Comparison of ENCODE assay signal across 15 mouse cellular contexts in genomic region chr16:10465011-10465681, GRCm38 (mm10). TPM values are rescaled to one million over a fixed set of nuclear protein-coding genes. Genes with fewer than 3 reads are reported as not detected.
DNase-seq lines count a peak whose midpoint lies in the region; ATAC-seq and TF ChIP-seq lines count a peak whose summit lies in the region.
"Had no signal": no experiment of that assay in that cellular context is flagged by ENCODE, and none has a peak within 500 bp of the region (broad histone marks: within the 10 kb centered on the region; RNA-seq: fewer than 3 reads in every experiment).

No protein-coding gene starts in this region.

- no peak overlapping the region for H3K27ac ChIP-seq in lung, embryonic 16.5 days (ENCODE audit: low read length)
- H3K27ac ChIP-seq in intestine, embryonic 16.5 days (ENCODE audit: low read length): no peak overlapping the region
- H3K27ac ChIP-seq: heart, embryonic 10.5 days had no signal

- no peak overlapping the region for H3K9ac ChIP-seq in lung, embryonic 16.5 days (ENCODE audit: low read length)
- H3K9ac ChIP-seq in intestine, embryonic 16.5 days (ENCODE audit: low read depth, low read length): no peak overlapping the region

- H3K36me3 ChIP-seq in lung, embryonic 16.5 days (ENCODE audit: control insufficient read depth, insufficient read depth, low read length): no peaks in the 10 kb centered on the region
- H3K36me3 ChIP-seq in intestine, embryonic 16.5 days (ENCODE audit: control insufficient read depth, insufficient read depth, low read length): no peaks in the 10 kb centered on the region
- H3K36me3 ChIP-seq: heart, embryonic 10.5 days had no signal

- no peak for TF ChIP-seq CTCF in lung, adult 2 months (IDR thresholded peaks at IDR 0.05; ENCODE audit: insufficient read depth, low read length)

- no peaks in the 10 kb centered on the region for H3K27me3 ChIP-seq in lung, embryonic 16.5 days (ENCODE audit: control insufficient read depth, insufficient read depth, low read depth, low read length)
- no peaks in the 10 kb centered on the region for H3K27me3 ChIP-seq in intestine, embryonic 16.5 days (replicated peaks; ENCODE audit: control insufficient read depth, insufficient read depth, low read length)

- H3K4me2 ChIP-seq in lung, embryonic 16.5 days (ENCODE audit: low read depth, low read length): no peak overlapping the region
- no peak overlapping the region for H3K4me2 ChIP-seq in intestine, embryonic 16.5 days (ENCODE audit: low read depth, low read length)

- H3K4me3 ChIP-seq in lung, embryonic 16.5 days (ENCODE audit: low read length): no peak overlapping the region
- no peak overlapping the region for H3K4me3 ChIP-seq in lung, adult 2 months (replicated peaks; ENCODE audit: extremely low read depth, low read depth, low read length)
- no peak overlapping the region for H3K4me3 ChIP-seq in intestine, embryonic 16.5 days (ENCODE audit: low read length)
- H3K4me3 ChIP-seq: heart, embryonic 10.5 days had no signal

- no peaks in the 10 kb centered on the region for H3K9me3 ChIP-seq in lung, embryonic 16.5 days (ENCODE audit: control insufficient read depth, low read length)
- no peaks in the 10 kb centered on the region for H3K9me3 ChIP-seq in intestine, embryonic 16.5 days (ENCODE audit: control insufficient read depth, low read length)
- H3K9me3 ChIP-seq: heart, embryonic 10.5 days had no signal

- ATAC-seq in lung, embryonic 16.5 days (ENCODE audit: low read depth): peak; percentile 47; the same call in 1 of the 2 replicates
- ATAC-seq in intestine, embryonic 16.5 days: peak; percentile 96
- no peak for ATAC-seq in erythroblast, adult 5-6 weeks (replicated peaks; ENCODE audit: low FRiP score, poor library complexity, severe bottlenecking)
- ATAC-seq: activated CD4-positive, CD25-positive, alpha-beta regulatory T cell, adult 4 months had no signal

- no peak for TF ChIP-seq POLR2A in lung, adult 2 months (IDR thresholded peaks at IDR 0.05; ENCODE audit: borderline replicate concordance, extremely low read depth, low read depth, low read length)

- no peaks in the 10 kb centered on the region for H3K4me1 ChIP-seq in lung, embryonic 16.5 days (replicated peaks; ENCODE audit: control insufficient read depth, insufficient read depth, low read length)
- H3K4me1 ChIP-seq in lung, adult 2 months (ENCODE audit: control insufficient read depth, insufficient read depth, low read length): no peaks in the 10 kb centered on the region
- H3K4me1 ChIP-seq in intestine, embryonic 16.5 days (ENCODE audit: control insufficient read depth, insufficient read depth, low read length): 0 out of 2 replicates have a peak, but pooled peaks cover 3% of the 10 kb centered on the region
- H3K4me1 ChIP-seq: heart, embryonic 10.5 days had no signal

- no peak for DNase-seq in lung, adult 2 months
- peak; percentile 58 for DNase-seq in kidney, postnatal 14 days
- no peak for DNase-seq in right cerebral cortex, postnatal 36 days (ENCODE audit: low spot score in 2 of 2)
- no peak for DNase-seq in cerebellum, adult 11 months
- DNase-seq: cerebellum, adult 9-10 months; layer of hippocampus, adult 9-11 months; right cerebral cortex, postnatal 14 days; thymus, postnatal 36 days had no signal

- 18% methylated on average over 4 of the region's 4 CpGs for WGBS in lung, embryonic 16.5 days
- WGBS in lung, adult 2 months: 21% methylated on average over 4 of the region's 4 CpGs
- 17% methylated on average over 4 of the region's 4 CpGs for WGBS in intestine, embryonic 16.5 days

RNA-seq across cellular contexts. Expression of gene Ciita, which starts 14.7 kb away (rescaled TPM):
- 0.92 and 1.4 TPM in 2 replicates for polyA plus RNA-seq in lung, embryonic 16.5 days (2015; fragmentation: Nextera tagmentation; extraction: Ambion mirVana)
- 13.2 and 13.3 TPM in 2 replicates for polyA plus RNA-seq in lung, adult 2 months (2012; rRNA removed)
- 0.49 and 0.77 TPM in 2 replicates for polyA plus RNA-seq in intestine, embryonic 16.5 days (2015; fragmentation: Nextera tagmentation; extraction: Ambion mirVana)
- 1.0 TPM in 1 of 2 replicates, not detected in the other for total RNA-seq in erythroblast, adult 5-6 weeks (2015; ENCODE audit: low replicate concordance)
- total RNA-seq in erythroblast, adult 5-6 weeks (2017; ENCODE audit: low replicate concordance): 0.70 and 2.7 TPM in 2 replicates

RNA-seq across cellular contexts. Expression of gene Tvp23a, which starts 18.0 kb away (rescaled TPM):
- 7.8 and 8.1 TPM in 2 replicates for polyA plus RNA-seq in lung, embryonic 16.5 days (2015; fragmentation: Nextera tagmentation; extraction: Ambion mirVana)
- polyA plus RNA-seq in lung, adult 2 months (2012; rRNA removed): 0.63 and 1.2 TPM in 2 replicates
- polyA plus RNA-seq in intestine, embryonic 16.5 days (2015; fragmentation: Nextera tagmentation; extraction: Ambion mirVana): 6.5 and 6.8 TPM in 2 replicates
- total RNA-seq in erythroblast, adult 5-6 weeks (2015; ENCODE audit: low replicate concordance): not detected in 2 replicates
- total RNA-seq in erythroblast, adult 5-6 weeks (2017; ENCODE audit: low replicate concordance): not detected in 2 replicates
- total RNA-seq: hematopoietic stem cell, adult 5-6 weeks; megakaryocyte progenitor cell, adult 5-6 weeks had no signal

RNA-seq across cellular contexts. Expression of gene Nubp1, which starts 53.4 kb away (rescaled TPM):
- polyA plus RNA-seq in lung, embryonic 16.5 days (2015; fragmentation: Nextera tagmentation; extraction: Ambion mirVana): 59.7 and 59.9 TPM in 2 replicates
- 25.9 and 31.0 TPM in 2 replicates for polyA plus RNA-seq in lung, adult 2 months (2012; rRNA removed)
- polyA plus RNA-seq in intestine, embryonic 16.5 days (2015; fragmentation: Nextera tagmentation; extraction: Ambion mirVana): 52.0 and 52.6 TPM in 2 replicates
- 1.0 and 6.7 TPM in 2 replicates for total RNA-seq in erythroblast, adult 5-6 weeks (2015; ENCODE audit: low replicate concordance)
- total RNA-seq in erythroblast, adult 5-6 weeks (2017; ENCODE audit: low replicate concordance): 7.8 and 8.6 TPM in 2 replicates
